Mouse (Mus musculus): Measurements from ENCODE around the gene Ccdc74a. TPM values are rescaled to one million over a fixed set of nuclear protein-coding genes. Genes with fewer than 3 reads are reported as not detected.

Gene Ccdc74a
- total and polyA plus RNA-seq, 2 experiments: not detected

DNA sequence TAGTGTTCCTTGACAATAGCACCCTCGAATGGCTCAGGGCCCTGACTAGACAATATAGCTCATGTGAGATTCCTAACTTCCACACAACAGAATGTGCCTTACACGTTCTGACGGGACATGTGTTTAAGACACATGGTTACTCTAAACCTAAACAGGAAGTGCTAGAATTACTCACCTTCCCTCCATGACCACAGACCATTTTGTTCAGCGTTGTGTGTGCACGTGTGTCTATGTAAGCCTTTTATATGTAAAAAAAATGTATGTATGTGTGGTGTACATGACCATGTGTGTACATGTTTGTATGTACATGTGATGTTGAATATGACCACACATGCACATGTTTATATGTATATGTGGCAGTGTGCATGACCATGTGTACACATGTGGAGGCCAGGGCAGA lies 30.1 kb upstream of the Ccdc74a start:
- TF ChIP-seq CTCF (IDR thresholded peaks at IDR 0.05; ENCODE audit: low read depth, low read length) (no peak), POLR2A (IDR thresholded peaks at IDR 0.05; ENCODE audit: extremely low read depth, insufficient read depth, low read length) (no peak)
- peaks cover 3% of the 10 kb centered on the region; the same call in 1 of the 2 replicates for H3K79me2 ChIP-seq (ENCODE audit: control insufficient read depth, insufficient read depth, low read length)

DNA sequence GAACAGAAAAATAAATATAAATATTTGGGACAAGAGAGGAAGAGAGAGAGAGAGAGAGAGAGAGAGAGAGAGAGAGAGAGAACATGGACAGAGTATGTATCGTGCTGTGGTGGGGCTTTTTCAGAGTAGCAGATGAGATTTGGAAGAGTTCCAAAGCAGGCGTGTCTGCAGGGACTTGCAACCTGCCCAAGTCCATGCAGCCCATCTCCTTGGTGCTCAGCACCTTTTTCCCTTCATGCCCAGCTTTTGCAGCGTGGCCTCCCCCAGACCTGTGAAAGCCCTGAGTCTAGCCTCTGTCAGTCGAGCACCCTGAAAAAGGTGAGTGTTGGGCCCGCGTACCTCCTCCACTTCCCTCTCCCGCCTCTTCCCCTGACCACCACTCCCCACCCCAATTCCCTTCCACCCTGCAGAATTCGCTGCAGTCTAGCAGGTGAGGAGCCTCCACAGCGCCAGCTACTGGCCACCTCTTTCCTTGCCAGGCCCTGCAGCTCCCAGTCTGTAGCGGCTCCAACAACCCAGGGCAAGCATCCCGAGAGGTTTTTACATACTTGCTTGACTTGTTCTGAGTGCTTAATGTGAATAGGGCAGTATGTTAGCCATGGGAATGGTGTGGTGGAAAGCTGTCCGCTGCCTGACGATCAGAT lies 28.2 kb upstream of the Ccdc74a start:
- peak; percentile 30 for DNase-seq (ENCODE audit: extremely low read depth, low read depth, low spot score)
- no peak overlapping the region for H3K27ac ChIP-seq (replicated peaks; ENCODE audit: insufficient read depth, low read depth, low read length)
- no peak overlapping the region for H3K9ac ChIP-seq (ENCODE audit: low read depth, low read length)
- peak; percentile 81 for TF ChIP-seq CTCF (IDR thresholded peaks at IDR 0.05; ENCODE audit: low read depth, low read length)
- TF ChIP-seq POLR2A (IDR thresholded peaks at IDR 0.05; ENCODE audit: extremely low read depth, insufficient read depth, low read length): no peak
- H3K27me3 ChIP-seq (ENCODE audit: control insufficient read depth, insufficient read depth, low read length): no peaks in the 10 kb centered on the region
- no peak overlapping the region for H3K4me3 ChIP-seq (ENCODE audit: insufficient read depth, low read depth, low read length)
- H3K4me1 ChIP-seq (ENCODE audit: control insufficient read depth, insufficient read depth, low read length): no peaks in the 10 kb centered on the region
- H3K36me3 ChIP-seq (ENCODE audit: control insufficient read depth, insufficient read depth, low read length): no peaks in the 10 kb centered on the region; the same call in 1 of the 2 replicates
- peaks cover 3% of the 10 kb centered on the region; the same call in 1 of the 2 replicates for H3K79me2 ChIP-seq (ENCODE audit: control insufficient read depth, insufficient read depth, low read length)
- WGBS: 21% methylated on average over 13 of the region's 13 CpGs

More for the DNA sequence above, 30.1 kb upstream of the Ccdc74a start:
- no peak for DNase-seq (ENCODE audit: extremely low read depth, low read depth, low spot score)
- no peaks in the 10 kb centered on the region for H3K27me3 ChIP-seq (ENCODE audit: control insufficient read depth, insufficient read depth, low read length)
- no peak overlapping the region for H3K27ac ChIP-seq (replicated peaks; ENCODE audit: insufficient read depth, low read depth, low read length)
- no peaks in the 10 kb centered on the region for H3K36me3 ChIP-seq (ENCODE audit: control insufficient read depth, insufficient read depth, low read length)
- no peaks in the 10 kb centered on the region for H3K4me1 ChIP-seq (ENCODE audit: control insufficient read depth, insufficient read depth, low read length)
- H3K9ac ChIP-seq (ENCODE audit: low read depth, low read length): no peak overlapping the region
- H3K4me3 ChIP-seq (ENCODE audit: insufficient read depth, low read depth, low read length): no peak overlapping the region
- WGBS: 81% methylated on average over 5 of the region's 5 CpGs

DNA sequence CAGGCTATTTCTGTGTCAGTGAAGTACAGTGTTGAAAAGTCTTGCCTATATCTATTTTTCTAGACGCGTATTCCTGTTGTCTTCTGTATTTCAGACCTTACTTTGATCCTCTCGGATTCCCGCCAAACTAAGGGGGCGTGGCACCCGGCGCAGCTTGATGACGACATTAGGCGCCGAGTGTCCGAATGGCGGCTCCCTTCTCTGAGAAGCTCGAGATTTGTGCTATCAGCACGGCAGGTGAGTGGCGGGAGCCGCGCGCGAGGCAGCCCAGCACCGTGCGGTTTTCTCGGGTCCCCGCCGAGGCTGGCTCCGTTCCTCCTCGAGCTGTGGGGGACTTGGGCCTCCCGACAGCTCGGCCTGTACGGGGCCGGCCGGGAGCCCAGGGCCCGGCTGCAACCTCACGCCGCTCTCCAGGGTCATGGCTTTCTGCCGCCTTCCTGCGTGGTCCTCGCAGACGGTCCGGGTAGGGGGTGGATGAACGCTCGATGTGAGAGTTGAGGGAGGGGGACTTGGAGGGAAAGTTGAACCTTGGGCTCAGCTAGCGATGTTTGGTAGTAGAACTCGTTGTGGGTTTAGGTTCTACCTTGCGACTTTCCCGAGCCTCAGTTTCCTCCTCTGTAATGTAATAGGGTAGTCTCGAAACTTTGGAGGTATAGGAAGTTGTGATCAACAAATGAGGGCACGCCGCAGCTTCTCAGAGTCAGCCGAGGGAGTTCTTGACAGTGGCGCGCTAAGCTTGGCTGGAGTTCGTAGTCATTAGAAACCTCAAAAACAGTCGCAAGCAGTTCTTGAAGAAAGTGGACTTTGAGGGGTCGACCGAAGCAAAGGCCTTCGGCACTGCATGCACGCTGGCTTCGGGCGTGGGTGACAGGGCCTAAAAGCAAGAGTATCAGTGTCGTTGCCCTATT lies 26.8 kb upstream of the Ccdc74a start, which contains the start of gene Smpd4:
Smpd4 (plus strand) TSS at position 157 of the 908 bp plus-strand sequence.
- peak within 1 kb of the TSS; percentile 93 for H3K9ac ChIP-seq (ENCODE audit: low read depth, low read length)
- peak within 1 kb of the TSS; percentile 90 for H3K4me3 ChIP-seq (ENCODE audit: insufficient read depth, low read depth, low read length)
- H3K27ac ChIP-seq (replicated peaks; ENCODE audit: insufficient read depth, low read depth, low read length): no peak within 1 kb of the TSS
- no peaks in the 10 kb centered on the region for H3K27me3 ChIP-seq (ENCODE audit: control insufficient read depth, insufficient read depth, low read length)
- peak; percentile 63 for DNase-seq (ENCODE audit: extremely low read depth, low read depth, low spot score)
- WGBS: 2% methylated on average over 60 of the region's 60 CpGs
- TF ChIP-seq POLR2A (IDR thresholded peaks at IDR 0.05; ENCODE audit: extremely low read depth, insufficient read depth, low read length): no peak
- no peak for TF ChIP-seq CTCF (IDR thresholded peaks at IDR 0.05; ENCODE audit: low read depth, low read length)
- H3K79me2 ChIP-seq (ENCODE audit: control insufficient read depth, insufficient read depth, low read length): peaks cover 3% of the 10 kb centered on the region; the same call in 1 of the 2 replicates
- no peaks in the 10 kb centered on the region for H3K4me1 ChIP-seq (ENCODE audit: control insufficient read depth, insufficient read depth, low read length)
- peaks cover 6% of the 10 kb centered on the region; the same call in 1 of the 2 replicates for H3K36me3 ChIP-seq (ENCODE audit: control insufficient read depth, insufficient read depth, low read length)

DNA sequence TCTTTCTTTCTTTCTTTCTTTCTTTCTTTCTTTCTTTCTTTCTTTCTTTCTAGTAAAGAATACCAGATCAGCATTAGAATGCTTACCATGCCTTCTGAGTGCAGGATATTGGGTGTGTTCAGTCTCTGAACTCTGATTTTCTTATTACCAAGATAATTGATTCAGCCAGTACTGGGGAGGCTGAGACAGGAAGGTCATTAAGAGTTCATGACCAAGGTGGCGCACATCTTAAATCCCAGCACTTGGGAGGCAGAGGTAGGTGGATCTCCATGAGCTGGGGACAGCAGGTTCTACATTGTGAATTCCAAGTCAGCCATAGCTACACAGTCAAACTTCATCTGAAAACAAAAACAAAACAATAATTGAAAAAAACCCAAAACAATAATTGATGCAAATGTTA lies 24.3 kb upstream of the Ccdc74a start:
- Histone ChIP-seq H3K9ac (ENCODE audit: low read depth, low read length) (no peak overlapping the region), H3K27me3 (ENCODE audit: control insufficient read depth, insufficient read depth, low read length) (no peaks in the 10 kb centered on the region), H3K27ac (replicated peaks; ENCODE audit: insufficient read depth, low read depth, low read length) (no peak overlapping the region), H3K4me3 (ENCODE audit: insufficient read depth, low read depth, low read length) (no peak overlapping the region), H3K36me3 (ENCODE audit: control insufficient read depth, insufficient read depth, low read length) (peaks cover 10% of the 10 kb centered on the region; the same call in 1 of the 2 replicates), H3K79me2 (ENCODE audit: control insufficient read depth, insufficient read depth, low read length) (peaks cover 3% of the 10 kb centered on the region; the same call in 1 of the 2 replicates), H3K4me1 (ENCODE audit: control insufficient read depth, insufficient read depth, low read length) (no peaks in the 10 kb centered on the region)
- TF ChIP-seq CTCF (IDR thresholded peaks at IDR 0.05; ENCODE audit: low read depth, low read length) (no peak), POLR2A (IDR thresholded peaks at IDR 0.05; ENCODE audit: extremely low read depth, insufficient read depth, low read length) (no peak)
- DNase-seq (ENCODE audit: extremely low read depth, low read depth, low spot score): no peak
- 100% methylated on average over 1 of the region's 1 CpGs for WGBS

DNA sequence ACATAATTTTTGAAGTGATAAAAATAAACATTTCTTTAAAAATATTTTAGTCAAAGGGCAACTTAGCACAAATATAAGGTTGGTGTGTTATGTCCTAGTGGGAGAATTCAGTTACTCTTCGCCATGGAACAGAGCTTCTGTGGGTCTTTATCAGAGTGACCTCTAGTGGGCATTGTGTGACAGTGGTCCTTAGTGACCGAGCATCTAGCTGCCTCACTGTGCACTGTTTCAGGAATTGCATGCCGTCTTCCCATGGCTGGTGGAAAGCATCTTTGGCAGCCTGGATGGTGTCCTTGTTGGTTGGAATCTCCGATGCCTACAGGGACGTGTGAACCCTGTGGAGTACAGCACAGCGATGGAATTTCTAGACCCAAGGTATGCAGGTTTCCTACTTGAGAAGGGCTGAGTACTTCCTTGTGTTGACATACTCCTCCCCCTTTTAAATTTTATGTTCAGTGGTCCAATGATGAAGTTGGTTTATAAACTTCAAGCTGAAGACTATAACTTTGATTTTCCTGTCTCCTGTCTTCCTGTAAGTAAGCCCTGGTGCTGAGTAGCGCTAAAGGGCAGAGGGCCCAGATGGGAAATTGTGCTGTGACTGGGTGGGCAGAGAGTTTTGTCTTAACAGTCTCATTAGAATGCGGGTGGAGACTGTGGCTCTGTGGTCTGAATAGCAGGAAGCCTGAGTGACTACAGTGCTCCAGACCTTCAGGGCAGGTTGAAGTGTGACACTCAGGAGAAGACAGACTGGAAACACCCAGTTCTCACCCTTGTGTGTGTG lies 20.6 kb upstream of the Ccdc74a start:
- Histone ChIP-seq H3K36me3 (ENCODE audit: control insufficient read depth, insufficient read depth, low read length) (peaks cover 32% of the 10 kb centered on the region), H3K27ac (replicated peaks; ENCODE audit: insufficient read depth, low read depth, low read length) (no peak overlapping the region), H3K4me3 (ENCODE audit: insufficient read depth, low read depth, low read length) (no peak overlapping the region), H3K4me1 (ENCODE audit: control insufficient read depth, insufficient read depth, low read length) (no peaks in the 10 kb centered on the region), H3K27me3 (ENCODE audit: control insufficient read depth, insufficient read depth, low read length) (no peaks in the 10 kb centered on the region), H3K9ac (ENCODE audit: low read depth, low read length) (no peak overlapping the region), H3K79me2 (ENCODE audit: control insufficient read depth, insufficient read depth, low read length) (no peaks in the 10 kb centered on the region)
- TF ChIP-seq CTCF (IDR thresholded peaks at IDR 0.05; ENCODE audit: low read depth, low read length) (peak; percentile 41; the same call in 1 of the 2 replicates), POLR2A (IDR thresholded peaks at IDR 0.05; ENCODE audit: extremely low read depth, insufficient read depth, low read length) (no peak)
- no peak for DNase-seq (ENCODE audit: extremely low read depth, low read depth, low spot score)
- WGBS: 79% methylated on average over 8 of the region's 8 CpGs

All from liver, adult 2 months (tissue).